Mouse (Mus musculus) limb, embryonic 12.5 days (tissue): ENCODE measurements around the gene Reep1. TPM values are rescaled to one million over a fixed set of nuclear protein-coding genes. Genes with fewer than 3 reads are reported as not detected.

Experiments
- ATAC-seq: fragments of 200-750 bp; cut with Nextera tagmentation; 2 replicates; pipeline ENCODE4 v1.8.0; 2017; ENCODE audit warnings: low read depth, moderate TSS enrichment; ENCODE audit not compliant: insufficient number of reproducible peaks, insufficient read depth, low FRiP score, low TSS enrichment
- H3K27ac ChIP-seq: fragments of 300-500 bp; sonication (generic); 2 replicates; pipeline ENCODE4 v1.5.1; 2016; ENCODE audit warnings: mild to moderate bottlenecking, moderate library complexity
- H3K27me3 ChIP-seq: fragments of 300-500 bp; sonication (generic); 2 replicates; pipeline ENCODE4 v1.6.1; 2016; ENCODE audit warnings: mild to moderate bottlenecking, moderate library complexity
- H3K36me3 ChIP-seq: fragments of 300-500 bp; sonication (generic); 2 replicates; pipeline ENCODE4 v1.6.1; 2016; ENCODE audit warnings: mild to moderate bottlenecking, moderate library complexity
- H3K4me1 ChIP-seq: fragments of 300-500 bp; sonication (generic); replicated peaks from 2 replicates; pipeline ENCODE4 v1.6.1; 2016
- H3K4me2 ChIP-seq: fragments of 300-500 bp; sonication (generic); 2 replicates; pipeline ENCODE4 v1.6.1; 2016; ENCODE audit warnings: mild to moderate bottlenecking, moderate library complexity
- H3K4me3 ChIP-seq: fragments of 300-500 bp; sonication (generic); replicated peaks from 2 replicates; pipeline ENCODE4 v1.5.1; 2016; ENCODE audit warnings: mild to moderate bottlenecking
- H3K9ac ChIP-seq: fragments of 300-500 bp; sonication (generic); replicated peaks from 2 replicates; pipeline ENCODE4 v1.6.1; 2016; ENCODE audit warnings: mild to moderate bottlenecking, moderate library complexity
- H3K9me3 ChIP-seq: fragments of 300-500 bp; sonication (generic); 2 replicates; pipeline ENCODE4 v1.6.1; 2016; ENCODE audit warnings: mild to moderate bottlenecking, moderate library complexity
- WGBS: fragments of 180-500 bp; shearing (Covaris S2); methylation state at CpG from one replicate; pipeline ENCODE4 v1.1.7; 2016; 5-methylcytosine and 5-hydroxymethylcytosine counted together
- polyA plus RNA-seq: library from polyadenylated mRNA; unstranded; fragments of >200 nt; fragmentation: Nextera tagmentation; extraction: Ambion mirVana; gene quantifications from 2 replicates; pipeline ENCODE4 v1.2.1, GENCODE M21; 2016

The Reep1 gene
- polyA plus RNA-seq, 1 experiment from 2014 or later: 9.8 TPM

DNA sequence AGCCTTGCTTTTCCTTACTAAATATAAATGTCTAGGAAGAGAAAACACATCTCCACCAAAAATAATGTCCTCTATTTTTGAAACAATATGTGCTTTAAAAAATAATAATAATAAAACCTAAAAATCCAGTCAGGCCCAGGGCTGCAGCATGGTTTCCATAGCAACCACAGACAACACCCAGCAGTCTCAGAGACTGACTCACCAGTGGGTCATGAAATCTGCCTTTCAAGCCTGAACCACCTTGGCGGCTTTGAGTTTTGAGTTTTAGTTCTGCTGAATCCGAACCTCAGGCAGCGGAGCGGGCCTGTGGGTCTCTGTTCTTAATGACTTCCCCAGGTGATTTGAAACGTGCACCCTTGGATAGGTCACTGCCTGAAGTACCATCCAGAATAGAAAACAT lies 75.8 kb downstream of the Reep1 start:
- Histone ChIP-seq H3K9me3 (no peaks in the 10 kb centered on the region), H3K4me2 (no peak overlapping the region), H3K27ac (no peak overlapping the region), H3K27me3 (no peaks in the 10 kb centered on the region), H3K4me3 (no peak overlapping the region), H3K36me3 (no peaks in the 10 kb centered on the region), H3K9ac (no peak overlapping the region), H3K4me1 (no peaks in the 10 kb centered on the region)
- 90% methylated on average over 5 of the region's 5 CpGs for WGBS
- no peak for ATAC-seq

DNA sequence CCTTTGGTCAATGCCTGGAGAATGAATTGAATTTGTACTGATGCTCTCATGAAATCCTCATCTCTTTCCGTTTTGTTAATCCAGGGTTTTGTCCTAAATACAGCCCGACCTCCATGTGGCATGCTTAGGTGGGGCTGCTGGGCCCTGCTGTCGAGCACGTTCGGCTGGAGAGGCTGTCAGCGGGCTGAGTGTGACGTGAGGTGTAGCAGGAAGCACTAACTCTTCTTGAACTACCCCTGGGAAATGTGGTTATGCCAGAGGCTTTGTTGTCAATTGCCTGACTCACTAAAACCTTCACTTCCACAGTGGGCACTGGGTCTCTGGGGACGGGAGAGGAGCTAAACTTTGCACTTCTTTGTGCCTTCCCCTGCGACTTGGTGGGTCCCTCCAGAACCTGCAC lies 81.0 kb downstream of the Reep1 start:
- H3K27me3 ChIP-seq: no peaks in the 10 kb centered on the region
- WGBS: 52% methylated on average over 9 of the region's 9 CpGs
- ATAC-seq: no peak

DNA sequence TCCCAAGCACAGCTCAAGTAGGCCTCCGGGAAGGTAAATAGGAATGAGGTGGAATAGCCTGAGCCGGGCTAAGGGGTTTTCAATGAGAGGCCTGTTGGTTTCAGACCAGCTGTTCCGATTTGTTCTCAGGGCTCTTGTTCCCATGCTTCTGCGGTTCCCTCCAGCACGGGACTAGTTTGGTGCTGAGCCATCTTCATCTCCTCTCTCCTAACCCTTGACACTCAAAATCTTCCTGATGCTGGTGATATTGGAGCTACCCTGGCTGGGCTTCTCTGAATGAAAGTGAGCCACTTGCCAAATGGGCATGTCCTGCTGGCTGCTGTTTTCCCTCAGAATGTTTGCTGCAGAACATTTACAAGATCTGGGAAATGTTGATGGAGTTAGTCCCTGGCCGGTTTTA lies 84.4 kb downstream of the Reep1 start:
- no peak overlapping the region for H3K9ac ChIP-seq
- no peak overlapping the region for H3K4me3 ChIP-seq
- no peak for ATAC-seq
- no peaks in the 10 kb centered on the region for H3K36me3 ChIP-seq
- H3K4me1 ChIP-seq: no peaks in the 10 kb centered on the region
- H3K9me3 ChIP-seq: no peaks in the 10 kb centered on the region
- WGBS: 86% methylated on average over 6 of the region's 6 CpGs
- no peaks in the 10 kb centered on the region for H3K27me3 ChIP-seq
- no peak overlapping the region for H3K4me2 ChIP-seq
- H3K27ac ChIP-seq: no peak overlapping the region

More for the DNA sequence above, 81.0 kb downstream of the Reep1 start:
- no peaks in the 10 kb centered on the region for H3K36me3 ChIP-seq
- H3K9ac ChIP-seq: 0 out of 2 replicates have a peak overlapping the region, but pooled peaks have one; percentile 2
- H3K27ac ChIP-seq: no peak overlapping the region
- no peak overlapping the region for H3K4me3 ChIP-seq
- no peaks in the 10 kb centered on the region for H3K9me3 ChIP-seq
- H3K4me2 ChIP-seq: no peak overlapping the region
- H3K4me1 ChIP-seq: no peaks in the 10 kb centered on the region

DNA sequence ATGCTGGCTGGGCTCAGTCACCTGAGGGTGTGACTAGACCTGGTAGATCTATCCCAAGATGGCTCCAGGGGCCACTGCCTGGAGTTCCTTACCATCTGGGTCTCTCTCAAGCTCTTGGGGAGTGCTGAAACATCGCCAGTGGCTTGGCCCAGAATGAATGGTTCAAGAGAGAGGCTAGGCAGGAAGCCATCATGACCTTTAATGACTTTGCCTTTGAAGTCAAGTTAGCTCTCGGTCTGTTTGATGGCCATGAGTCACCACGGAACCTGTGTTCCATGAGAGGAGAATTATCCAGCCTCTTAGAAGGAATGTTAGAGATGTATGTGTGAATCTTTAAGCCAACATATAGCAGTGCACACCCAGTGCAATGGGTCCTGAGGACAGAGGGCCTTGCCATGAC lies 92.0 kb downstream of the Reep1 start:
- 58% methylated on average over 3 of the region's 3 CpGs for WGBS
- Histone ChIP-seq H3K27me3 (no peaks in the 10 kb centered on the region), H3K9ac (no peak overlapping the region), H3K36me3 (no peaks in the 10 kb centered on the region), H3K9me3 (no peaks in the 10 kb centered on the region), H3K4me2 (no peak overlapping the region), H3K4me3 (no peak overlapping the region), H3K4me1 (no peaks in the 10 kb centered on the region), H3K27ac (no peak overlapping the region)
- ATAC-seq: no peak

DNA sequence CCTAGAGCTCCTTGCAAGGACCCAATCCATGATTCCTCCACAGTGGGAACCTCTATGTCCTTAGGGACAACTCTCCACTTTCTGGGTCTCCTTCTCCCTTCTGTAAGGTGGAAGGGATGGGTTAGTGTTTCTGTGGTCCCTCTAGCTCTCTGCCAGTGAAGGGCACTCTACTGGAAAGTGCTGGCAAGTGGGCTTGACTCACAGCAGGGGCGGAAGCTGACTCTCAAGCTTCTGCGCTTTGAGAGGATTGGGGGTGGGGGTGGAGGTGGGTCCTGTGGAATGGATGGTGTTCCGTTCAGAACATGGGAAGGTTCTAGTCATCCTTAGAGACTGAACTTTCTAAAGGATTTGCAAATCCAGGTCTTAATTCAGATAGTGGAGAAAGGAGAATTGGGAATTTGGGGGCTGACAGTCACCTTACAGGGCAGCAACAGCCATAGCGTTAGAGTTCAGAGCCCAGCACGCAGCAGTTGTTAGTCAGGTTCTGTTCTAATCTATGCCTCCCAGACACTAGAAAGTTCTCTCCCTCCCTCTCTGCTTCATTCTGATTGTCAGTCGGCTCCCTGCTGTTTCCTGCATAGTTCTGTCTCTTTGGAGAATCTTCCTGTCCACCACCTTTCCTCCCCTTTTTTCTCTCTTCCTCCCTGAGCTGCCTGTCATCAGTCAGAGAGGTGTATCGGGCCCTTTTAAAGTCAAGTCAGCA lies 93.8 kb downstream of the Reep1 start:
- Histone ChIP-seq H3K4me1 (no peaks in the 10 kb centered on the region), H3K9me3 (no peaks in the 10 kb centered on the region), H3K4me2 (no peak overlapping the region), H3K9ac (no peak overlapping the region), H3K27me3 (no peaks in the 10 kb centered on the region), H3K4me3 (no peak overlapping the region), H3K27ac (no peak overlapping the region), H3K36me3 (no peaks in the 10 kb centered on the region)
- no peak for ATAC-seq
- 50% methylated on average over 7 of the region's 7 CpGs for WGBS

DNA sequence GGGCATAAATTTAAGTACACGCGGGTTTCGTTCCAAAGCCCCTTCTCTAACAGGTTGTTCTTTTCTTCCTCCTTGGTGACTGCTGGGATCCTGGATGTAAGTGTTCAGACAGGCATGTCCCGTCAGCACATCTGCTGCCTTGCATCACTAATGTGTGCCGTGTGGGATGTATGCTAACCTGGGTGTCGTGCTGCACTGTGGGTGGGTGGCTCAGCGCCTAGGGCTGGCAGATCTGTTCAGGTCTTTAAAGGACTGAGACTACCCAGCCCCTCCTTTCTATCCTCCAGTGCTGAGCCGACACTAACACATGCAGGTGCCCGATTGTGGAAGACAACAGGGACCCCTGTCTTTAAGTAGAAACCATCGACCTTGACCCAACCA lies 94.3 kb downstream of the Reep1 start:
- no peak for ATAC-seq
- no peaks in the 10 kb centered on the region for H3K36me3 ChIP-seq
- H3K4me3 ChIP-seq: no peak overlapping the region
- H3K9ac ChIP-seq: no peak overlapping the region
- H3K27ac ChIP-seq: no peak overlapping the region
- no peaks in the 10 kb centered on the region for H3K4me1 ChIP-seq
- no peaks in the 10 kb centered on the region for H3K27me3 ChIP-seq
- H3K9me3 ChIP-seq: no peaks in the 10 kb centered on the region
- WGBS: 76% methylated on average over 10 of the region's 10 CpGs
- no peak overlapping the region for H3K4me2 ChIP-seq

DNA sequence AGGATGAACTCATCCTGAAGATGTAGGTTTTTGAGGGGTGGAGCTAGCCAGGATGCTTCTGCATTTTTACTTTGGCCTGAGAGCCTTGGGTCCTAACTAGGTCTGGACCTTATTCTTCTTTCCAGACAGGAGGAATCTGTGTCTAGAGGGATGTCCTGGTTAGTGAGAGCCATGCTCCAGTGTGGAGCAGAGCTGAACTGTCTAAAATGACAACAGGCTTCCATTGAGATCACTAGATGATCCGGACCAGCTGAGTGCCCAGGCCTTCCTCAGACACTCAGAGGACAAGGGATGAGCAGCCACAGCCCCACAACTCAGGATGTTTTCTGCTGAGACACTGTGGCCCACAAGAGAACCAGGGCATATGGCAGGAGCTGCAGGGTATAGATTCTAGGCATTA lies 96.2 kb downstream of the Reep1 start:
- no peak for ATAC-seq
- no peak overlapping the region for H3K4me3 ChIP-seq
- no peaks in the 10 kb centered on the region for H3K36me3 ChIP-seq
- H3K9me3 ChIP-seq: no peaks in the 10 kb centered on the region
- H3K4me2 ChIP-seq: no peak overlapping the region
- 92% methylated on average over 1 of the region's 1 CpGs for WGBS
- H3K4me1 ChIP-seq: no peaks in the 10 kb centered on the region
- H3K27me3 ChIP-seq: no peaks in the 10 kb centered on the region
- no peak overlapping the region for H3K27ac ChIP-seq
- H3K9ac ChIP-seq: 0 out of 2 replicates have a peak overlapping the region, but pooled peaks have one; percentile 23

DNA sequence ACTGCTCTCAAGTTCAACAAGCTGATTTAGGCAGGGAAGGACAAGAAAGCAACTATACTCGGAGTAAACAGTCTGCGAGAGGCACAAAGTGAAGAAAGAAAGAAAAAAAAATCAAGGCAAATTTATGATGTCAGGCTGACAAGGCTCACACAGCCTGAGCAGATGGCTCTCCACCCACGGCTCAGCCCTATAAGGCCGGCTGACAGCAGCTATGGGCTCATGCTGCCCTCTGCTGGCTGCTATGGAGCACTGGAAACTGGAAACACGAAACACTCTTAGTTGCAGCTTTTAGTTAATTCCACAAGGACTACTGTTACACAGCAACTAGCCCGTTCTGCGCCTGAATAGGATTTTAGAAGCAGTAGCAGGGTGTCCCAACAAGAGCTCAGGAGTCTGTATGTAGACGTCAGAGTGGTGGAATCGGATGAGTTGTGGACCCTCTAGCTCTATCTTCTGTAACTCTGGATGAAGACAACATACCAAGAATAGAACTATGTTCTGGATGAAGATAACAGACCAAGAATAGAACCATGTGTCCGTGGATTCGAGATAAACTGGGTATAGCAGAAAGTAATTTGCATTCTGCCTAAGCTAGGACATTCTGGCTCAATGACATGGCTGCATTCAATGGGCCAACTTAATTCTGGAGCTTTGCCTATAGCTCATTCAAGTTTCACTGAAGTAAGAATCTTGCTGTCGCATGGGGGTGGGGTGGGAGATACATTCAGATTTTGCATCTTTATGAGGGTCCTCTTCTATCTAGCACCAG lies 96.9 kb downstream of the Reep1 start:
- no peak overlapping the region for H3K4me2 ChIP-seq

DNA sequence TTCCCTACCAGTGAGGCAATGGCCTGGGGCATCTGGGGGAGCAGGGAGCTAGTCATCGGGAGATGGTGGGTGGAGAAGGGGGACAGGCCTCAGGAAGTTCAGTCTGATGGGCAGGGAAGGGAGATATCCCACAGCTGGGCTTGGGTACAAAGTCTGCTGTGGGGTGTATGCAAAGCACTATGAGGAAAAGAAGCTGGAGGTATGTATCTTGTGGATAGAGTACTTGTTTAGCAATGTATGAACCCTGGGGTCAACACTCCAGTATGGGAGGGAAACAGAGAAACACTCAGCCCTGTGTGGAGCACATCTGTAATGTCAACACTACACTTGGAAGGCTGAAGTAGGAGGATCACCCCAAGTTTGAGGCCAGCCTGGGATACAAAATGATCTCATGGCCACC lies 99.4 kb downstream of the Reep1 start:
- 70% methylated on average over 1 of the region's 1 CpGs for WGBS
- Histone ChIP-seq H3K27ac (no peak overlapping the region), H3K9me3 (no peaks in the 10 kb centered on the region), H3K36me3 (peaks cover 10% of the 10 kb centered on the region; the same call in 1 of the 2 replicates), H3K9ac (no peak overlapping the region), H3K27me3 (no peaks in the 10 kb centered on the region), H3K4me3 (no peak overlapping the region), H3K4me1 (no peaks in the 10 kb centered on the region), H3K4me2 (no peak overlapping the region)
- no peak for ATAC-seq

More for the DNA sequence above, 96.9 kb downstream of the Reep1 start:
- WGBS: 27% methylated on average over 12 of the region's 12 CpGs
- no peak overlapping the region for H3K9ac ChIP-seq
- H3K27me3 ChIP-seq: no peaks in the 10 kb centered on the region
- H3K36me3 ChIP-seq: 0 out of 2 replicates have a peak, but pooled peaks cover 1% of the 10 kb centered on the region
- H3K27ac ChIP-seq: no peak overlapping the region
- no peaks in the 10 kb centered on the region for H3K9me3 ChIP-seq
- ATAC-seq: peak; percentile 75; the same call in 1 of the 2 replicates
- H3K4me3 ChIP-seq: no peak overlapping the region
- H3K4me1 ChIP-seq: no peaks in the 10 kb centered on the region

DNA sequence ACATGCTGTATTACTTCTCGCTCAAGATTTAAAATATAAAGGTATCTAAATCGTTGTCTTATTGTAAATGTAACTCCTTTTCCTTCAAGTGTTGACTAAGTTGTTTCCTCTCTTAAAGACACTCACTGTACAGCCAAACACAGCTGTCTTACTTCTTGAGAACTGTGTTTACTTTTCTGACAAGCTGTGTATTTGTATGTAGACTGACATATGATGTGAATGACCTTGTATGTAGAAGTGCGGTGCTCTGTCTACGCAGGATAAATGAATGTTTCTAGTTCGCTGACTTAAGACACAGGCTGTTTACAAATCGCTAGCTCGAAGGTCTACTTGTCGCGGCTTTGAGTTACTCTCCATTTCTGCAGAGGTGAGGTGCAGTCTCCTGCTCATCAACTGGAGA lies 102.5 kb downstream of the Reep1 start:
- 95% methylated on average over 9 of the region's 9 CpGs for WGBS
- H3K27ac ChIP-seq: no peak overlapping the region
- H3K4me3 ChIP-seq: no peak overlapping the region
- H3K9ac ChIP-seq: no peak overlapping the region
- no peak overlapping the region for H3K4me2 ChIP-seq
- H3K9me3 ChIP-seq: no peaks in the 10 kb centered on the region
- H3K36me3 ChIP-seq: peaks cover 33% of the 10 kb centered on the region
- no peaks in the 10 kb centered on the region for H3K27me3 ChIP-seq
- no peak for ATAC-seq
- H3K4me1 ChIP-seq: no peaks in the 10 kb centered on the region

DNA sequence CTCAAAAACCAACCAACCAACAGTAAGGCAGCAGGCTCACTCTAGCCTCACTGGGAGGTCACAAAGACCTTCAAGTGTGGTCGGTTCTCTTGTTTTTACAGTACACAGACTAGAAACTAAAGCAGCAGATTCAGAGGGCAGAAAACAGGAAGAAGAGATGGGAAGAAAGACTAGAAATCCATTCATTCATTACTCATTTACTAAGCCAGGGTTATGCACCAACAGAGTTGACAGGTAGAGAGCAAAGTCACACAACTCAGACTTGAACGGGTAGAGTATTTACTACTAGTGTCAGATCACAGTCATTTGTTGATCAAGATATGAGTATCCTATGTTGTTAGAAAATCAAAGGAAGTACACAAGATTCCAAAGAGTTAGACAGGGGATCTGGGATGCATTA lies 105.5 kb downstream of the Reep1 start:
- Histone ChIP-seq H3K4me2 (no peak overlapping the region), H3K9me3 (no peaks in the 10 kb centered on the region), H3K27me3 (no peaks in the 10 kb centered on the region), H3K4me1 (no peaks in the 10 kb centered on the region), H3K9ac (no peak overlapping the region), H3K4me3 (no peak overlapping the region), H3K36me3 (peaks cover 62% of the 10 kb centered on the region), H3K27ac (no peak overlapping the region)
- 88% methylated on average over 2 of the region's 2 CpGs for WGBS
- ATAC-seq: no peak
